Mouse (Mus musculus) 416B (cell line): Measurements from ENCODE around the gene Olfr1124.
"Not testable (repeated sequence)": the region's sequence is repeated elsewhere in the genome, so short reads cannot be mapped to it uniquely, and the experiment has no call there.

ENCODE experiments used
- DNase-seq: peaks from one replicate; pipeline ENCODE4 v3.0.0; 2011; ENCODE audit warnings: low read depth

The Olfr1124 gene

DNA sequence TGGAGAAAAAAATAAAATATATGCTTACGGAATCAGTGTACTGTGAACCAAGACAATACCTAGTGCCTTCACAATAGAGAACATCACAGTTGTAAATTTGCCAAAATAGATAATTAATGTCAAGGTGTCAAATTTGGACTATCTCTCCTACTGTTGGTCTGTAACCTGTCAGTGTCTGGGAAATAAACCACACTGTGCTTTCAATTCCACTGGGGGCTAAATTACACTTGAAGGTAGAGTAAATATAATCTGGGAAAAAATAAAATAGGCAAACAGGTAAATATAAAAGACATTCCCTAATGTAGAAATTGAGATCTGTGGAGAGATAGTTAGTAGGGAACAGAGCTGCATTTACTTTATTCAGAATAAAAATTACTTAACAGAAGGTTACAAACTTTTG lies at the start of gene Olfr1124:
Gene Olfr1124 (plus strand): TSS at position 301 of the 400 bp plus-strand sequence.
- DNase-seq: no peak

DNA sequence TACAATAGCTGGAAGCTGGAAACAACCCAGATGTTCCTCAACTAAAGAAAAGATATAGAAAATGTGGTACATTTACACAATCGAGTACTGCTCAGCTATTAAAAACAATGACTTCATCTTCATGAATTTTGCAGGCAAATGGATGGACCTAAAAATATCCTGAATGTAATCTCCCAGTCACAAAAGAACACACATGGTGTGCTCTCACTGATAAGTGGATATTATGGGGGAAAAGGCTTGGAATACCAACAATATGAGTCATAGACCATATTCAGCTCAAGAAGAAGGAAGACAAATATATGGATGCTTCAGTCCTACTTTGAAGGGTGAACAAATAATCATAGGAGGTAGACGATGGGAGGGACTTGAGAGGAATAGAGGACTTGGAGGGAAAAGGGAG lies 46.1 kb upstream of the Olfr1124 start:
- no peak for DNase-seq

DNA sequence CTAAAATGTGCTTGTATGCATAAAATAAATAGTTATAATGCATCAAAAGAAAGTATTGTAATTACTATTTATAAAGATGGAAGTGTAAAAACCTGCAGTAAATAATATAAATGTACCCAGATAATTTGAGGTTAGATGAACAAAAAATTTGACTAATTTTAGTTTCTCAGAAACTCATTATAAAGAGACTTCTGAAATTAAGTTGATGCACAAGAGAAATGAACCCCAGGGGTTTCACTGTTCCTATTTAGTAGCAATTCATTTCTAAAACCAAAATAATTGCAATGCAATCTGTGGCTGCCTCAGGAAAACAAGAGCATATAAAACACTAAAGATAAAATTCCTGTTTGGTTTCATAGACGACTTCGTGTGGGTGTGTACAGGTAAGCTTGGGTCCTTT lies 44.5 kb upstream of the Olfr1124 start, which contains the start of gene Olfr1122:
Gene Olfr1122 (plus strand): TSS at position 301 of the 400 bp plus-strand sequence.
- no peak for DNase-seq

DNA sequence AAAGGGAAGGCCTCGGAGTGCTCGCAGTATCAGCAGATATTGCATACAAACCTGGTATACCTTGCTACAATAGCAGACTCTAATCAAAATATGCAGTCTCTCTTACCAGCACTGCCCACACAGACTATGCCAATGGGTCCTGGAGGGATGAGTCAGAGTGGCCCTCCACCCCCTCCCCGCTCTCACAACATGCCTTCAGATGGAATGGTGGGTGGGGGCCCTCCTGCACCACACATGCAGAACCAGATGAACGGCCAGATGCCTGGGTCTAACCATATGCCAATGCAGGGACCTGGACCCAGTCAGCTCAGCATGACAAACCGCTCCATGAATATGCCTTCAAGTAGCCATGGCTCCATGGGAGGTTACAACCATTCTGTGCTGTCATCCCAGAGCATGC lies 36.5 kb upstream of the Olfr1124 start:
- not testable (repeated sequence) for DNase-seq

DNA sequence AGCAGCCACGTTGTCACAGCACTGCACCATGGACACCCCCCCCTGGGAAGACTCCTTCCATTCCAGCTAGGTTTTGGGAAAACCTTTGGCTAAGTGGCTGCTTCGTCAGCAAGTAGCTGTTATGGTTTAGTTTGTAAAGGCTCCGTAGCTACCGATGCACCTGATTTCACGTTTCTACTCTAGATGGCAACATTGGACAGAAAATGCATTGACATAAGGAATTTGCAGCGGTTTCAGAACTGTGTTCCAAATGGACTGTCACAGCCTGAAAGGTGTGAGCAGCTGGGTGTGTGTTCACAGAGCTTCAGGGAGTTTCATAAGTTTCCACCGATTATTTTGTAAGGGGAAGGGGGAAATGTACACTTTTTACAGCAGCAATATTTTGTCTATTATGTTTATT lies 35.4 kb upstream of the Olfr1124 start:
- not testable (repeated sequence) for DNase-seq

DNA sequence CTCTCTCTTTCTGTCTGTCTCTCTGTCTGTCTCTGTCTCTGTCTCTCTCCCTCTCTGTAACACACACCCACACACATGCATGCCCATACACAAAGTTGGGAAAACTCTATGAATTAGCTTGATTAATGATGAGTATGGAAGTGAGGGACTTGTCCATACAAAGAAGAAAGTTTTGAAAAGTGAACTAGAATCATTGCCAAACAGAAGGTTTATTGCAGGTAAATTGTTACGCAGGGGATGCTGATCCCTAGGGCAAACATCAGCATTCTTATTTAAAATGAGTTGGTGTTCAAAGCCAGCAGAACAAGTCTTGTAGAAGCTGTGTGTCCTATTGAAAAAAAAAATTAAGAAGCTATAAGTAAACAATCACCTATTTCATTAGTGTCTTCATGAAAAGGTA lies 13.7 kb upstream of the Olfr1124 start, which contains the start of gene Olfr1123:
Gene Olfr1123 (plus strand): TSS at position 301 of the 400 bp plus-strand sequence.
- no peak for DNase-seq

DNA sequence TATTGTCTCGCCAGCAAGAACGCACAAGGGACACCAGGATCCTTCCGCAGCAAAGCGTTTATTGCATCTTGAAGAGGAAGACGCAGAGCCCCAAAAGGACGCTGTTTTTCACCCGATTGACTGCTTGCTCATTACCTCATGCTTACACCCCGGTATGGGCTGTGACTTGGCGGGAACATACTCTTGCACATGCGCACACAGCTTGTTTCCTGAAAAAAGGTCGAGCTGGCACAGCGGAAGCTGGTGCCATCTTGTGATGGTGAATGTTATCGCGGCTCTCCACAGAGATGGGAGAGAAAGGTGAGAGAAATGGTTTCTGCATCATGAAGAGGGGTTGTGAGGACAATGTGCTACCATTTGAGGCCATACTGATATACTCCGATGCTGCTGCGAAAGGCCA lies 7.7 kb downstream of the Olfr1124 start:
- no peak for DNase-seq

DNA sequence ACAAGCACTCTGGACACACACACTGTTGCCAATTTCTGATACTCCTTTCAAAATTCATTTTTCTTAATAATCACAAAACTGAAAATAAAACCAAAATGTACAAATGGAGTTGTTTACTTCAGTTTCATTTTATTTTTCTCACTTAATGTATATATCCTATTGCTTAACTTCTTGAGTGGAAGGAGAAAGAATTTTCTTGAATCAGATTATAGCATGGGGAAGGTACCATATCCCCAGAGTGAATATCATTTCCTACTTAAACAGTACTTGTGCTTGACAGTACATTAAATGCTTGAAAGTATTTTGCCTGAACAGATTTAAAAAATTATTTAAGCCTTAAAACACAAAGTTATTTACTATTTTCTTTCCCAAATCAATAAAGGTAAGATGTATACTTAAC lies 23.6 kb downstream of the Olfr1124 start, which contains the start of gene Olfr1126:
Gene Olfr1126 (plus strand): TSS at position 301 of the 400 bp plus-strand sequence.
- DNase-seq: no peak

DNA sequence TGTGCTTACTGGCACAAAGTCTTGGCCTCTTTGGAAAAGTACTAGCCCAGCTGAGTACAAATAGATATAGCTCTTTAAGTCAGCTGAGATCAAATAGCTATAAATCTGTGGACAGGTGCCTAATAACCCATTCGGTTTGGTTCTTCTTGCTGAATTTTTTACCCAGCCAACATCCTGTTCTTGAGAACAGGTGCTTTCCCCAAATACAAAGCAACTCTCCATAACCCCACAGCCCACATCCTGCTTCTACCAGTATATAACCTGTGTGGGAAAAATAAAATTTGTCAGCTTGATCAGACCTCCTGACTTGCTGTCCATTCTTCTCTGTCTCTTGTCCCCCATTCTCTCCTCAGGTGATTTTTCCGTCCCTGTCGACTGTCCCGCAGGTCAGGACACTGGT lies 31.7 kb downstream of the Olfr1124 start:
- DNase-seq: peak; percentile 28

DNA sequence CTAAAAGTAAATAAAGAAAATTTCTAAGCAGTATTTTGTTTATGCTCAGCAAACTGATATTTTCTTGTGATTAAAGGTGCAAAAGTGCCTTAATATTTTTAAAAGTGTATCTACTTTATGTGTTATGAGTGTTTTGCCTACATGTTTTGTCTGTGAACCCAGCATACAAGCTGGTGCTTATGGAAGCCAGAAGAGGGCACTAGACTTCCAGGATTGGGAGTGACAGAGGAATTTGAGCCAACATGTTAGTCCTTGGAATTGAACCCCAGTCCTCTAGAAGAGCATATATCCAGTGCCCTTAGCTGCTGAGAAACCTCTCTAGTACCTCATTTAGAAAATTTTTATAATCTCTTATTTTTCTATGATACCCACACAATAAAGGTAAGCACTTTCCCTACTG lies 50.1 kb downstream of the Olfr1124 start:
- peak; percentile 9 for DNase-seq

DNA sequence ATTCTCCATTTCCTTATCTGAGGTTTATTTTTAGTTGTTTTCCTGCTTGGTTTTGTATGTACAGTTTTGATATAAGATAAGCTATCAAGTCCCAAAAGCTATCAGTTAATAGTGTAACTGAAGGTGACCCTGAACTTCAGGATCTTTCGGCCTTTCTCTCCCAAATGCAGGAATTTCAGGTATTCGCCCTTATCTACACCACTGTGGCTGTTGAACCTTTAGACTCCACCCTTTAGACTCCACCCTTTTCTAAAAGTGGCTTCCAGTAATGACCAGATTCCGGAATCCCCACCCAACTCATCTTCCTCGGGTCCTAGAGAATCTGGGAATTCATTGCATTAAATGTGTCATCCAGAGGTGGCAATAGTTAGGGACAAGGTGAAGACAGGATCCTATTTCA lies 51.1 kb downstream of the Olfr1124 start:
- no peak for DNase-seq

DNA sequence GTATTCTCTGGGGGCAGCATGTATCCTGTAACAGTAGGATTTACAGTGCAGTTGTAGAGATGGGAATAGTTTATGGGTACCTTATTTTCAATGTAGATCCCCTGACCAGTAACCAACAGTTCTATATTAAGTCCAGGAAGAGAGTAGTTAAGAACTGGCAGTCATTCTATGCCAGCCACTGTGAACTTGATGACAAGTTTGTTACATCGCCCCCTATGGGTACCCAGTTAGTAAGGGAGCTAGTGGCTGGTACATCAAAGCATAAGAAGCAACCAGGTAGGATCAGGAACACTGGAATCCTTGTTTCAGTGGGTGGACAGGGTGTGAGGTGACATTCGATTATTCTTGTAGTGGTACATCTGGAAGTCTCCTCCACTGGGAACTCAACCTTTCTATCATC lies 52.2 kb downstream of the Olfr1124 start:
- DNase-seq: no peak
